Mouse (Mus musculus): Measurements from ENCODE around the gene Tnfrsf12a.

The Tnfrsf12a gene

DNA sequence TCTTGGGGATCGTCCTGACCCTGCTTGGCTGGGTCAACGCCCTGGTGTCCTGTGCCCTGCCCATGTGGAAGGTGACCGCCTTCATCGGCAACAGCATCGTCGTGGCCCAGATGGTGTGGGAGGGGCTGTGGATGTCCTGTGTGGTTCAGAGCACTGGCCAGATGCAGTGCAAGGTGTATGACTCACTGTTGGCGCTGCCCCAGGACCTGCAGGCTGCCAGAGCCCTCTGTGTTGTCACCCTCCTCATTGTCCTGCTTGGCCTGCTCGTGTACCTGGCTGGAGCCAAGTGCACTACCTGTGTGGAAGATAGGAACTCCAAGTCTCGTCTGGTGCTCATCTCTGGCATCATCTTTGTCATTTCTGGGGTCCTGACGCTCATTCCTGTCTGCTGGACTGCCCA is 3.8 kb upstream of the Tnfrsf12a start:
- DNase-seq (ENCODE audit: low spot score in 2 of 2): no peak

DNA sequence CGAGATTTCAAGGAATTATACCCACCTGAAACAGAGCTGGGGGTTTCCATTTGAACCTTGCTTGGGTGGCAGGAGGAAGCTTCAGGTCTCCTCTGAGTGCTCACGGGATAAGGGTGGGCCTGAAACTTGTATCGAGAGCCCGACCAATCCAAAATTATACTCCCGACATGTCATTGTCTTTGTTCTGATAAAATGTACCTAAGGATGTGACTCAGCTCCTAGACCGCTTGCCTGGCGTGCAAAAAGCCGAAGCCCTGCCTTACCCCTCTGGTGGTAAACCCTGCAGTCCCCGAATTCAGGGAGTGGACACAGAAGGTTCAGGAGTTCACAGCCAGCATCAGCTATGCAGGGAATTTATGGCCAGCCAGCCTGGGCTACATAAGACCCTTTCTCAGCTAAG is 3.1 kb upstream of the Tnfrsf12a start:
- DNase-seq (ENCODE audit: low spot score in 2 of 2): no peak

DNA sequence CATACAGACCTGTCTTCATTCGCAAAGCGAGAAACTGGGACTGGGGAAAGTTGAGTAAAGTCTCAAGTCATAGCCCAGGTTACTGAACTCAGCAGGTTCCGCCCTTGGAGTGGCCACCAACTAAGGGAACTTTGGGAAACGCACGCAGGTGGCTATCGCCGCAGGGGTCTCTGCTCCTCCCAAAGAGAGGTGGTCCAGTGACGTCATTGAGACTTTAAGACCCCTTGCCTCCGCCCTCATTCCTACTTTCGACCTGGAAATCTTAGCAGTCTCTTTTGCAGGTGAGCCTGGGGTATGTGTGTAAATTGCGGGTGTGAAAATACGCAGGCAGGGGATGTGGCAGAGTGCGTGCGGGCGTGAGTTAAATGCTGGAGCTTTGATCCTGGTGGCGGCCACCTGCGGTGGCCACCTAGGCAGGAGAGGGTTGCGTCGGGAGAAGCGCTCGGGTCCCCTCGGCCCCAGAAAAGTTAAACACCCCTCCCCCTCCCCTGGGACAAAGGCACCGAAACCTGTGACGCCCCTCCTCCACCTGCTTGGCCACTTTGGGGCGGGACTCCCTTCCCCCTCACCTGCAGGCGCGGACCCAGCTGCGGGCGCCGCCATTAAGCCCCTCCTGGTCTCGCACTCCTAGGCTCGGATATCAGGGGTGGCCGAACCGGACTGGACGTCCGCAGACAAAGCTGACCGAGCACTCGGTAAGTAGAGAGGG is 2.0 kb upstream of the Tnfrsf12a start, which contains the start of gene Cldn6:
Gene Cldn6, plus strand, starts transcription at position 123 of the 709 bp plus-strand sequence.
- no peak for DNase-seq (ENCODE audit: low spot score in 2 of 2)

DNA sequence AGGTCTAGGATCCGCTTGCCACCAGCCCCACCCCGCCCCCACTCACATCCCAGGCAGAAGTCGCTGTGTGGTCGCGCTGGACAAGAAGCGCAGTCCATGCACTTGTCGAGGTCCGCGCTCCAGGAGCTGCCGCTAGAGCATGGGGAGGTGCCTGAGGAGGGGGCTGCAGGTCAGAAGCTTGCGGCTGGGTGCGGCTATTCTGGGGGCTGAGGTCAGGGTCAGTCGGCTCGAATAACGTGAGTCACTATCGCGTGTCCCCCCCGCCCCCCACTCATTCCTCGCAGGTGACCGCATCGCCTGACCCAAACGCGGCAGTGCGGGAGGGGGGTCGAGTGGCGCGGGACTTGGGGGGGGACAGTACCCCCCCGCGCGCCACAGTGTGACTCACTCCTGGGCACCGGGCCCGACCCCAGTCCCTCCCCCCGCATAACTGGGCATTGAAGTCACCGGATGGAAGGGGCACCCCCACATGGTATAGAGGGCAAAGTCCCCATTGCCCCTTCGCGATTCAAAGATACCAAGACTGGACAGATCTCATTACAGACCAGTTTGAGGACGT is 716 bp downstream of the Tnfrsf12a start:
- no peak for DNase-seq (ENCODE audit: low spot score in 2 of 2)

DNA sequence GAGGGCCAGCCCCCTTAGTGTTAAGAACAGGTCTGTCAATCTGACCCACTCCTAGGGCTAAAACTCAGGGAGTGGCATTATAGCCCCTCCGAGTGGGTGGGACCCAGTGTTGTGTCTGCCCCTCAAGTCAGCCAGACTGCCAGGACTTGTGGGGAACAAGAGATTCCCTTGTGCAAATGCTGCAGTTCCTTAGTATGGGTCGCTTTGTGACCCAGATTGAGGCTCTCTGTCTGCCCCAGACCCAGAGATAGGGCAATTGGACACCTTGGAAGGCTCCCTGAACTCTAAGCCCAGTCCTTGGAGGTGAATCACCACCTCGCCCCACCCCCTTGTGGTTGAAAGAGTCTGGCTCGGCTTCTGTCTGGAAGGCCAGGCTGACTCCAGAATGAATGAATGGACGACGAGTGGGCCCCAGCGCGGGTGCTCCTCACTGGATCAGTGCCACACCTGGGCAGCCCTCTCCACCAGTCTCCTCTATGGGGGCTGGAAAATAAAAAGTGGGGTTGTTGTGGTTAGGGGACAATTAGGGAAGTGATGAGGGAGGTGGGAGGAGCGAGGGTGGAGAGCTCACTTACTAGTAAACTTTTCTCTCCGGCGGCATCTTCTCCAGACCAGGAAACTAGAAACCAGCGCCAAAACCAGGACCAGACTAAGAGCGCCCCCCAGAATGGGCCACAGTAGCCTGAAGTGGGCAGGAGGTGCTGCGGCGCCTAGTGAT is 1.5 kb downstream of the Tnfrsf12a start:
- DNase-seq (ENCODE audit: low spot score in 2 of 2): no peak

DNA sequence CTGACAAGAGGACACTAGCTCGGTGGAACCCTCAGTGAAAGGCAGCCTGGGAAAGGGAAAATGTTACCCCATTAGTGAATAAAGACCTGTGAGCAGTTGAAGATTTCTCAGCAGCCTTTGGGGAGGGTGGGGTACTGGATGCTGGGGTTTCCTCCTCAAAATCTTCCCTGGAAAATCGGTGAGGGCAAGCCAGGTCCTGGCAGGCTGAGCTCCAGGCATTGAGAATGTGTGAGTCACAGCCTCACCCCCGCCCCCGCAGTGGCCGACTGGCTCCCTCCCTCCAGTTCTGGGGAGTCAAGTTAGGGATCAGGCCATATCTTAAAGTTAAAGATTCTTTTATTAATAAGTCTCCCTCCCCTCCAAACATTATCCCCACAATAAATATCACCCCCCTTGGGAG is 2.1 kb downstream of the Tnfrsf12a start:
- no peak for DNase-seq (ENCODE audit: low spot score in 2 of 2)

DNA sequence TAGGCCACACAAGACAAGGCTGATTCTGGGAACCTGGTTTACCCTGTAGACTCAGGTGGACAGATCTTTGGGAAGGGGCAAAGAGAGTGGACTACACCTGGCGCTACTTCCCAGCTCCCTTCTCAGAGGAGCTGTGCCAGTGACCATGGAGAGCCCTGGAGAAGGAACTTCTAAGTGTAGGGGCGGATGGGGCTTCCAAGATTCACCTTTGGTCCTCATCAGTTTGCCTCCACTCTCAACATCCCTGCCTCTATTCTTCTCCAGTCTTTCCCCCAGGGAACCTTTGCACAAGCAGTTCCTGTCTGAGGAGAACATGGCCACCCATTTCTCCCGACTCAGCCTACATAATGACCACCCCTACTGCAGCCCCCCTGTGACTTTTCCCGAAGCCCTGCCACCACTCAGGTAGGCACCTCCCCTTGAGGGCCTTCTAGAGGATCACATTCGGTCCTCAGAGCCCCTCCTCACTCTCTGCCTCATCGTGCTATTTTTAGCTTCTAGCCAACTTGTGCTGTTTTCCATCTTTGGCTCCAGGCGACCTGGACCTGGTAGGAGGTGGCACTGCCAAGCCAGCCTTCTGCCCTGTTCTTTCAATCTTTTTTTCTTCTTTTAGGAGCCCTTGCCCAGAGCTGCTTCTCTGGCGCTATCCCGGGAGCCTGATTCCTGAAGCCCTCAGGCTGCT is 2.9 kb downstream of the Tnfrsf12a start:
- no peak for DNase-seq (ENCODE audit: low spot score in 2 of 2)

DNA sequence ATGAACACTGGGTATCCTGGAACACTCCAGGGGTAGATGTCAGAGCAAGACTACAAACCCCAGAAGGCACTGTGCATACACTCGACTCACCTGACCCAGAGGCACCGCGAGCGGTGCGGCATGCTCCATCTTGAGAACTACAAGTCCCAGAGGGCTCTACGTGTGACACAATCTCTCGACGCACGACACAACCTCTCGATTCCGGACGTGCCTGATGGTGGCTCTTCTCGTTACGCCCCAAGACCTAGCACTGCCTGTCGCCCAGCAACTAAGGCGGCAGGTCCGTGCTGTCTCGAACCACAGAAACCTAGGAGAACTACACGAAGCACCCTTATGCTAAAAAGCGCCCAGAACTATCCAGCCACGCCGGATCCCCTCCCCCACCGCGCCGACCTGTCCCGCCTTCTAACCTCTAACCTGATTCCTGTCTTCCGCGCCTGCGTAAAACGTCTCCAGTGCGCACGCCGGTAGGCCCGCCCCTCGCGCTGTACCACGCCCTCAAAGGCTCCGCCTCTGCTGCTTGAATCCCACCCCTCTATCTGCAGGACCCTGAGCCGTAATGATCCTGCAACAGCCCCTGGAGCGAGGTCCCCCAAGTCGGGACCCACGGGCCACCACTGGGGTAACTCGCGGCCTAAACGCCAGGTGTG is 3.7 kb downstream of the Tnfrsf12a start, which contains the start of the genes Hcfc1r1 and Thoc6:
Gene Hcfc1r1, plus strand, starts transcription at position 173 of the 650 bp plus-strand sequence.
Gene Thoc6, minus strand, starts transcription at position 459 of the 650 bp plus-strand sequence.
- peak; percentile 74 for DNase-seq (ENCODE audit: low spot score in 2 of 2)

DNA sequence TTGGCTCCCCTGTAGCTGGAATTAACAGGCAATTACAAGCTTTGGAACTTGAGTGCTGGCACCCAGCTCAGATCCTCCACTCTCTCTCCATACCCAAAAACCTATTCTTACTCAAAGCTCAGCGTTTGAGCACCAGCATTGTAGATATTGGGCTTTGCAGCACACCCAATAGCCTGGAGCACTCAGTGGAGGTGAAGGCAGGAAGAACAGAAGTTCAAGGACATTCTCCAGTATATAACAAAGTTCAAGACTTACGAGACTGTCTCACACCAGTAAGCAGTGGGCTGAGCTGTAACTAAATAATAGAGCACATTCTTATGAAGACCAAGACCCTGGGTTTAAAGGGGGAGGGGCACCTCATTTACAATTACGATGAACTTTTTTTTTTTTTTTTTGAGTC is 4.5 kb downstream of the Tnfrsf12a start:
- no peak for DNase-seq (ENCODE audit: low spot score in 2 of 2)

DNA sequence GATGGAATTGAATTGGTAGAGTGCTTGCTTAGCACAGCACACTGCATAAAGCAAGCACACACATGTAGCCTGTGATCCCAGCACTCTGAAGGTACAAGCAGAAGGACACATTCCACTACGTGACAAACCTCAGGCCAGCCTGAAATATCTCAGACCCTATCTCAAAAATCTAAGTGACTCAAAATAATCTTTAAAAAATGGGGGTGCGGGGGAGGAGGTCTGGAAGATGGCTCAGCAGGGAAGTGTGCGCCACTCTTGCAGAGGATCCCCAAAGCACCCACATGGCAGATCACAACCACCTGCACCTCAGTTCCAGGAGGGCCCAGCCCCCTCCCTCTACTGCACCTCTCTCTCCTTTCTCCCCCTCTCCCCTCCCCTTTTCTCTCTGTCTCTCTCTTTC is 5.7 kb downstream of the Tnfrsf12a start:
- no peak for DNase-seq (ENCODE audit: low spot score in 2 of 2)

DNA sequence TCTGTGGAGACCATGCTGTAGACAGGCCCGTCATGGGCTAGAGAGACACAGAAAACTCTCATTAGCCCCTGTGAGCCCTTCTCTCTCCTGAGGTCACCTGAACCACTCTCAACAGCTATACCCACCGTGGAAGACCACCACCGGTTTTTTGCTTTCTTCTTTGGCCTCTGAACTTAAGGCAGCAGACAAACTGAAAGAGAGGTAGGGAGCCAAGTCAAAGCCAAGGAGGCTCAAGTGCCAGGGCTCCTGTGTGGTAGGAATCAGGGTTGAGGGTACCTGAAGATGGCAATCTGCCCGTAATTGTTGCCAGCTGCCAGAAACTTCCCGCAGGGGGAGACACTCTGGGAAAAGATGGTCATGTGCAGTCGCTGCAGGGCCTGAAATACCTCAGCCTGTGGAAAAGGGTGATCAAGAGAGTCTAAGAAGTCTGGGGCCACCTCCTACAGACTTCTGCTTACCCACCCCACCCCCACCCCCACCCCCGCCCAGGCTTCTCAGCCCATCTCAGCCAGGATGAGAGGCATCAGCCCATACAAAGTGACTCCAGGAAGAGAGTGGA is 6.7 kb downstream of the Tnfrsf12a start:
- no peak for DNase-seq (ENCODE audit: low spot score in 2 of 2)

DNA sequence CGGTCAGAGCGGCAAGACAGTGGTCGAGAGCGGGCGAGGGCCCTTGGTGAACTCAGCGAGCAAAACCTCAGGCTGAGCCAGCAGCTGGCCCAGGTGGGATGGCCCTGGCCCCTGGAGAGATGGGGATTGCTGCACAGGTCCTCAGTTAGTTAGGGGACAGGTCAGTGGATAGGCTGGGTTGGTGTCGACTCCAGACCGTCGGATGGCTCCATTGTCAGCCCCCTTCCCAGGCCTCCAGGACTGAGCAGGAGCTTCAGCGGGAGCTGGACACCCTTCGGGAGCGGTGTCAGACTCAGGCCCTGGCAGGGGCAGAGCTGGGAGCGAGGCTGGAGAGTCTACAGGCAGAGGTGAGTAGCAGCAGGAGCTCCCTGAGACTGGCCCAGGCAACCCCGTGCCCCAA is 11.8 kb downstream of the Tnfrsf12a start:
- DNase-seq (ENCODE audit: low spot score in 2 of 2): no peak

DNA sequence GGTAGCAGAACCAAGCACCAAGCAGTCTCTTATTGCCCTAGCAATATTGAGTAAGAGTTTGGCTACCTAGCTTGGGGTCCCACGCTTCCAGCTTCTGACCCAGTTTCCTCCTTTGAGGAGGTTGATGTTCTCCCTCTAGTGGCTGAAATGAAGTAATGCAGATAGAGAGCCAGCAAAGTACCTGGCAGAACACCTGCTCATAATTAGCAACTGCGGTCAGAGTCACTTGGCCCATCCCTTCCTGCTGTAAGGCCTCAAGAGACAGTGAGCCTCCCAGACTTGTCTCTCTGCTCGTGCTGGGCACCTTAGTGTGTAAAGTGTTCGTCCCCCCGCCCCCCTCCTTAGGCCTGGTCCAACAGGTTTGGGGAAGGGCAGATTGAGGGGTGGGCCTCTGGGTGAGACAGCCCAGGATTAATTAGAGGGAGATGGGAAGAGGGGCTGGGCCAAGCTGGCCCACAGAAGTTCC is 12.7 kb downstream of the Tnfrsf12a start:
- DNase-seq (ENCODE audit: low spot score in 2 of 2): no peak

DNA sequence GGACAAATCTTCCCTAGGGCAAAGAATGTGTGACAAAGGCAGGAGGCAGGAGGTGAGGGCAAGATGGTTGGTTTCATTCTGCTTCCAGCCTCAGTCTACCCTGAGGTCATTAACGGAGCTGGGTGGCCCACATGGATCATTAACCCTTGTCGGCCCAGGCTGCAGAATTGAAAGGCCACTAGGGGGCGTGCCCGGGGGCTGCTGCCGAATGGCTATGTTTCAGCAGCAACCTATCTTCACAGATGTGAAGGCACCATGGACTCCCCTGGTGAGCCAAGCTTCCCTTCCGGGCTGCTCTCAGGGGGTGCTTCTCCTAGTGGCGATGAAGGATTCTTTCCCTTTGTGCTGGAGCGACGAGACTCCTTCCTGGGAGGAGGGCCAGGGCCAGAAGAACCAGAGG is 15.7 kb downstream of the Tnfrsf12a start:
- DNase-seq (ENCODE audit: low spot score in 2 of 2): no peak

DNA sequence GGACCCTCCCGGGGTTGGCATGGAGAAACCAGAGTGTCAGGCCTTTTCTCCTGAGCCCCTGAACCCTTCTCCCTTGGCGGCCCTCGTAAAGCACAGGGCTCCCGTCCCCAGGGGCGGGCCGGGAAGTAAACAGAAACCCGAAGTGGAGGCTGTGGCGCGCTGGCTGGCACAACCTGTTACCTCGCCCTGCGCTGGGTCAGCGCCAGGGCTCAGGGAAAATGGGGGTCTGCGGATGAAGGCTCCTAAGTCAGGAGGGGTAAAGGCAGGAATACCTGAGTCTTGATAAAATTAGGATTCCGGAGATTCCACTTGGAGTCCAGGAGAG is 16.4 kb downstream of the Tnfrsf12a start:
- no peak for DNase-seq (ENCODE audit: low spot score in 2 of 2)

DNA sequence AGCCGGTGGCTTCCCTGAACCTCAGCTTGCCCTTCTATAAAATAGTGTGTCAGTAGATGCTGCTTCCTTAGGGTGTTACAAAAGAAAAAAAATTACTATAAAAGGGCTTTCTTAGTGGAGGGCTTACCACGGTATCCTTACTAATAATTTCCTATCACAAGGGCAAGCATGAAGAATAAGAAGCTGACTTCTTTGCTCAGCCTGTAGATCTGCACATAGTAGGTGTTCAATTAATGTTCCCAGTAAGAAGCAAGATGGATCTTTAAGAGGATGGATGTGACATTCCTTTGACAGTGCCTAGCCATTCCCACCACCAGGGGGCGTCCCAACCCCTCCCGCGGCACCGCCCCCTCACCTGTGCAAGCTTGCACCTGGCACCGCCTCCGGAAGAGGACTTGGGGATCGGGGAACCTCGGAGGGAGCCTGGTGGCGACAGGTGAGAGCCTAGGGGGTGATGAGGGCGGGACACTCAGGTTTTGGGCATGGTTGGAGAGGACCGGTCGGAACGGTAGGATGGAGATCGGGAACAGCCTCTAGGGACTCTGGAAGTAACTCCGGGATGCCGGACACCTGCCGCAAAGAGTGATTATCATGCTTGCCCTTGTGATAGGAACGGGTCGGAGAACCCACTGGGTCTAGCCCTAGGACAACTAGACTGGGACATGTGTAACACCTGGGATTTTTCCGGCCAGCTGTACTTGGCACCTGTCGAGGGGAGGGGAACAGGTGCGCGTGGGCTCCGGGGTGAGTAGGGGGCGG is 17.0 kb downstream of the Tnfrsf12a start, which contains the start of gene Bicdl2:
Gene Bicdl2, plus strand, starts transcription at position 390 of the 759 bp plus-strand sequence.
- DNase-seq (ENCODE audit: low spot score in 2 of 2): no peak

DNA sequence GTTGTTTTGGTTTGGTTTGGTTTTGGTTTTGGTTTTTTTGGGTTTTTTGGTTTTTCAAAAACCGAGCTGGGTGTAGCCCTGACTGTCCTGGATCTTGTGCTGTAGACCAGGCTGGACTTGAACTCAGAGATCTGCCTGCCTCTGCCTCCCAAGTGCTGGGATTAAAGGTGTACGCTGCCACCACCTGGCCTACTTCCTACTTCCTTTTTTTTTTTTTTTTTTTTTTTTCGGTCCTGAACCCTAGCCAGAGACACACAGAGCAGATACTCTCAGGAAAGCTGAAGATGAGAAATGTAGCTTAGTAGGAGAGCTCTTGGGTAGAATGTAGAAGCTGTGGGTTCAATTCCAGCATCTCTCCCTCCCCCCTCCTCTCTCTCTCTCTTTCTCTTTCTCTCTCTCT is 18.8 kb downstream of the Tnfrsf12a start:
- no peak for DNase-seq (ENCODE audit: low spot score in 2 of 2)

DNA sequence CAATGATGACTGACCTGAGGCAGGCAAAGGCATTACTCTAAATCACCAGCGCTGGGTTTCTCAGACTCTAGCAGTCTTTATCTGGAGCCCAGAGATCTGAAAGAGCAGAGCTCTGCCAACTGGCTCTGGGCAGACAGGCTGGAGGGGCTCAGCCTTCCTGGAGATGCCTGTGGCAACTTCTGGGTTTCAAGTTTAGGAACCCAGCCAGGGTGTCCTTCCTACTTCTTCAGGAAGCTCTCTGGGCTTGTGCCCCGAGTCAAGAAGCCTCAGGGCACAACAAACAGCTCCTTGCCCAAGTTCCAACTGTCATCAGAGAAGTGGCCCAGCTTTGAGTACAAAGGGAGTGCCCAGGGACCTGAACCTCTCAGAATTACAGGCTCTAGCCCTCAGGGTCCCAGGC is 22.9 kb downstream of the Tnfrsf12a start:
- no peak for DNase-seq (ENCODE audit: low spot score in 2 of 2)

DNA sequence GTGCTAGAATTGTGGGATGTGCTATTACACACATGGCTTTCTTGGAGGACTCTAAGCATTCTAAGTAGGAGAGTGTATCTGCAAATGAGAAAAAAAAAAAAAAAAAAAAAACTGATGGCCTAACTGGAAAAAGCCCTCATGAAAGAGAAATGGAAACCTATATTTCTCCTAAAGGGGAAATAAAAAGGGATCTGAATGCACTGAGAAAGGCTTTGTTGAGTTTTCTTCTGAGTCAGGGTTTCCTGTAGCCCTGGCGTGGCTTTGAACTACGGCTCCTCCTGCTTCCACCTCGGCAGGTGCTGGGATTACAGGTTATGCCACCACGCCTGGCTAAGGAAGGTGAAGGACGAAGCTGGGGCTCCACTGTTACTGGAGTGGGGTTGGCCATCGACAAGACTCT is 23.3 kb downstream of the Tnfrsf12a start:
- DNase-seq (ENCODE audit: low spot score in 2 of 2): no peak

DNA sequence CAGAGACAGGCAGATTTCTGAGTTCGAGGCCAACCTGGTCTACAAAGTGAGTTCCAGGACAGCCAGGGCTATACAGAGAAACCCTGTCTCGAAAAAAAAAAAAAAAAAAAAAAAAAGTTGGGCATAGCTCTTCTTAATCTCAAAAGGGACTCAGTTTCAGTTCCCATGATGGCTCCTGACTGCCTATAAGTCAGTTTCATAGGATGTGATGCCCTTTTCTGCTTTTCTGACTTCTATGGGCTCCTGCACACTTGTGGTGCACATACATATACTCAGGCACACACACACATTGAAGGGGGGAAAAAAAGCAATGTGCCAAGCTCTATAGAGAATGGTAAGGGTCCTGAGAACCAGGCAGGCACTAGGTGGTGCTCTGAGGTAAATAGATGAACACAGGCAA is 23.9 kb downstream of the Tnfrsf12a start:
- DNase-seq (ENCODE audit: low spot score in 2 of 2): no peak

DNA sequence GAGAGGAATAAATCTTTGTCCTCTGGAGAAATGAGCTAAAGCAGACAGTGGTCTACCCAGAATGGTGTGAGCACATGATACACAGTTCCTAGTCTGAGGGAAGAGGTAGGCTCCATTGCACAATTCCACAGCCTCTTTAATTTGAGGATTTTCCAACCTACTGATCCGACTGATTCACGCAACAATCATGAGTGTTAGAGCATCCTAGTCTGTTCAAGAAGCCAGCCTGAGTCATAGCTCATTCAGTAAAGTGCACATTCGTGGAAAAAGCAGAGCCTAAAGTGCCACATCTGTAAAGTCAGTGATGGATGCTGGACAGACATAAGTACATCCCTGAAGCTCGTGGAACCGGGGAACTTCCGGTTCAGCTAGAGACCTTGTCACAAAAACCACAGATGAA is 25.9 kb downstream of the Tnfrsf12a start:
- no peak for DNase-seq (ENCODE audit: low spot score in 2 of 2)
